Mouse (Mus musculus) MEL (cell line): ENCODE measurements around the gene Fam78b. TPM values are rescaled to one million over a fixed set of nuclear protein-coding genes. Genes with fewer than 3 reads are reported as not detected.

Source experiments
- DNase-seq: peaks from one replicate; pipeline ENCODE4 v3.0.0; 2011; ENCODE audit warnings: low read depth, low spot score
- H3K27ac ChIP-seq: 2 replicates; pipeline ENCODE4 v1.5.1; 2012; ENCODE audit warnings: low read depth, mild to moderate bottlenecking, control low read depth, low read length, moderate library complexity; ENCODE audit not compliant: control insufficient read depth
- H3K27me3 ChIP-seq, 2 experiments: fragments of 150-350 bp in 1 of 2; sonication (generic) in 1 of 2; 2 replicates each; pipeline ENCODE4 v1.6.1; 2012; ENCODE audit warnings: low read length in 2 of 2, mild to moderate bottlenecking in 2 of 2, improper control_type of control experiment in 1 of 2, moderate library complexity in 1 of 2; ENCODE audit not compliant: insufficient read depth in 2 of 2, control insufficient read depth in 1 of 2
- H3K36me3 ChIP-seq, 2 experiments: 2 replicates each; pipeline ENCODE4 v1.6.1; 2012 to 2014; ENCODE audit warnings: low read length in 2 of 2, improper control_type of control experiment in 1 of 2, inconsistent platforms in 1 of 2, mild to moderate bottlenecking in 1 of 2; ENCODE audit not compliant: insufficient read depth in 2 of 2, control insufficient read depth in 1 of 2
- H3K4me1 ChIP-seq, 2 experiments: fragments of 150-350 bp in 1 of 2; sonication (generic) in 1 of 2; 2 replicates each; pipeline ENCODE4 v1.6.1; 2012; ENCODE audit warnings: low read length in 2 of 2, improper control_type of control experiment in 1 of 2, mild to moderate bottlenecking in 1 of 2; ENCODE audit not compliant: insufficient read depth in 2 of 2, control insufficient read depth in 1 of 2
- H3K4me3 ChIP-seq, 2 experiments: fragments of 150-350 bp in 1 of 2; sonication (generic) in 1 of 2; 2 replicates each; pipeline ENCODE4 v1.5.1; 2012; ENCODE audit warnings: low read depth in 2 of 2, low read length in 2 of 2, mild to moderate bottlenecking in 2 of 2, moderate library complexity in 2 of 2, control low read depth in 1 of 2, improper control_type of control experiment in 1 of 2; ENCODE audit not compliant: control insufficient read depth in 1 of 2, insufficient read depth in 1 of 2
- H3K79me2 ChIP-seq: 2 replicates; pipeline ENCODE4 v1.6.1; 2012; ENCODE audit warnings: mild to moderate bottlenecking, low read length, moderate library complexity; ENCODE audit not compliant: control insufficient read depth, poor library complexity, insufficient read depth
- H3K9ac ChIP-seq: 2 replicates; pipeline ENCODE4 v1.6.1; 2012; ENCODE audit warnings: low read depth, mild to moderate bottlenecking, control low read depth, low read length, moderate library complexity; ENCODE audit not compliant: control insufficient read depth, poor library complexity, severe bottlenecking
- H3K9me3 ChIP-seq: fragments of 150-350 bp; sonication (generic); replicated peaks from 2 replicates; pipeline ENCODE4 v1.6.1; 2012; ENCODE audit warnings: mild to moderate bottlenecking, low read length, improper control_type of control experiment, moderate library complexity; ENCODE audit not compliant: insufficient read depth
- CHD1 ChIP-seq: IDR thresholded peaks from 2 replicates; pipeline ENCODE4 v1.6.1; 2012; ENCODE audit warnings: low read depth, mild to moderate bottlenecking, inconsistent platforms, low read length, improper control_type of control experiment
- CHD2 ChIP-seq: IDR thresholded peaks from 2 replicates; pipeline ENCODE4 v1.6.1; 2011; ENCODE audit warnings: low read length, improper control_type of control experiment
- E2F4 ChIP-seq: IDR thresholded peaks from 2 replicates; pipeline ENCODE4 v1.6.1; 2011; ENCODE audit warnings: low read depth, low read length, improper control_type of control experiment, borderline replicate concordance
- ELF1 ChIP-seq: IDR thresholded peaks from 2 replicates; pipeline ENCODE4 v1.6.1; 2014; ENCODE audit warnings: low read depth, mild to moderate bottlenecking, inconsistent platforms, low read length, improper control_type of control experiment, moderate library complexity
- EP300 ChIP-seq, 2 experiments: IDR thresholded peaks; 2 replicates each; pipeline ENCODE4 v1.6.1; 2011; ENCODE audit warnings: improper control_type of control experiment in 2 of 2, low read length in 2 of 2, low read depth in 1 of 2, mild to moderate bottlenecking in 1 of 2
- ETS1 ChIP-seq: IDR thresholded peaks from 2 replicates; pipeline ENCODE4 v1.6.1; 2012; ENCODE audit warnings: low read depth, mild to moderate bottlenecking, inconsistent platforms, low read length, improper control_type of control experiment, moderate library complexity
- GATA1 ChIP-seq: IDR thresholded peaks from 2 replicates; pipeline ENCODE4 v1.6.1; 2011; ENCODE audit warnings: low read depth, low read length, improper control_type of control experiment
- HCFC1 ChIP-seq: IDR thresholded peaks from 2 replicates; pipeline ENCODE4 v1.6.1; 2012; ENCODE audit warnings: low read depth, mild to moderate bottlenecking, inconsistent platforms, low read length, improper control_type of control experiment, moderate library complexity
- JUND ChIP-seq: IDR thresholded peaks from 2 replicates; pipeline ENCODE4 v1.6.1; 2011; ENCODE audit warnings: low read depth, mild to moderate bottlenecking, improper control_type of control experiment, low read length
- KAT2A ChIP-seq: conservative IDR thresholded peaks from 2 replicates; pipeline ENCODE4 v1.6.1; 2012; ENCODE audit warnings: low read depth, low read length, improper control_type of control experiment, inconsistent platforms
- MAFK ChIP-seq: IDR thresholded peaks from 2 replicates; pipeline ENCODE4 v1.6.1; 2011; ENCODE audit warnings: low read depth, mild to moderate bottlenecking, low read length, improper control_type of control experiment, borderline replicate concordance
- MAZ ChIP-seq: IDR thresholded peaks from 2 replicates; pipeline ENCODE4 v1.6.1; 2012; ENCODE audit warnings: low read depth, mild to moderate bottlenecking, inconsistent platforms, low read length, improper control_type of control experiment
- MYB ChIP-seq: IDR thresholded peaks from 2 replicates; pipeline ENCODE4 v1.6.1; 2011; ENCODE audit warnings: mild to moderate bottlenecking, low read depth, low read length, improper control_type of control experiment
- NRF1 ChIP-seq: IDR thresholded peaks from 2 replicates; pipeline ENCODE4 v1.6.1; 2014; ENCODE audit warnings: low read depth, mild to moderate bottlenecking, inconsistent platforms, low read length, improper control_type of control experiment, moderate library complexity; ENCODE audit not compliant: poor library complexity, insufficient read depth, severe bottlenecking
- POLR2AphosphoS2 ChIP-seq: IDR thresholded peaks from 2 replicates; pipeline ENCODE4 v1.6.1; 2011; ENCODE audit warnings: low read length, improper control_type of control experiment
- POLR2AphosphoS5 ChIP-seq: IDR thresholded peaks from 2 replicates; pipeline ENCODE4 v1.6.1; 2012; ENCODE audit warnings: low read depth, borderline replicate concordance, mild to moderate bottlenecking, inconsistent platforms, low read length, moderate library complexity, mixed read lengths
- TAL1 ChIP-seq: IDR thresholded peaks from 2 replicates; pipeline ENCODE4 v1.6.1; 2012; ENCODE audit warnings: mild to moderate bottlenecking, inconsistent platforms, low read length, moderate library complexity, mixed read lengths
- TBP ChIP-seq: IDR thresholded peaks from 2 replicates; pipeline ENCODE4 v1.8.0; 2011; ENCODE audit warnings: low read depth, low read length, improper control_type of control experiment
- UBTF ChIP-seq: IDR thresholded peaks from 2 replicates; pipeline ENCODE4 v1.6.1; 2012; ENCODE audit warnings: low read depth, mild to moderate bottlenecking, inconsistent platforms, low read length, improper control_type of control experiment, moderate library complexity, borderline replicate concordance; ENCODE audit not compliant: insufficient read depth
- USF2 ChIP-seq, 2 experiments: IDR thresholded peaks; 2 replicates each; pipeline ENCODE4 v1.6.1; 2011 to 2012; ENCODE audit warnings: improper control_type of control experiment in 2 of 2, low read length in 2 of 2, borderline replicate concordance in 1 of 2, inconsistent platforms in 1 of 2, low read depth in 1 of 2, mild to moderate bottlenecking in 1 of 2; ENCODE audit not compliant: insufficient read depth in 1 of 2
- ZC3H11A ChIP-seq: IDR thresholded peaks from 2 replicates; pipeline ENCODE4 v1.6.1; 2012; ENCODE audit warnings: low read depth, mild to moderate bottlenecking, inconsistent platforms, low read length, improper control_type of control experiment
- ZMIZ1 ChIP-seq: IDR thresholded peaks from 2 replicates; pipeline ENCODE4 v1.6.1; 2012; ENCODE audit warnings: low read depth, mild to moderate bottlenecking, inconsistent platforms, low read length, improper control_type of control experiment, moderate library complexity
- ZNF384 ChIP-seq: IDR thresholded peaks from 2 replicates; pipeline ENCODE4 v1.6.1; 2012; ENCODE audit warnings: low read depth, mild to moderate bottlenecking, inconsistent platforms, low read length, improper control_type of control experiment
- polyA plus RNA-seq, 2 experiments: library from polyadenylated mRNA; stranded (reverse) in 1 of 2; unstranded in 1 of 2; fragments of >175 nt in 1 of 2; fragments of >200 nt in 1 of 2; gene quantifications; 2 replicates each; pipeline versions ENCODE4 v1.2.1 to v1.2.4; 2012; ENCODE audit warnings: low replicate concordance in 2 of 2, low read depth in 1 of 2; ENCODE audit not compliant: insufficient read length in 2 of 2, insufficient read depth in 1 of 2, missing spikeins in 1 of 2
- total RNA-seq: library from RNA; depleted of rRNA; stranded (reverse); fragments of 300-350 nt; gene quantifications from 2 replicates; pipeline ENCODE4 v1.2.3, GENCODE M21; 2012

Gene Fam78b
- total and polyA plus RNA-seq, 3 experiments, result not detected

GRCm38 (mm10) chr1:167016269-167016668, 15.1 kb downstream of the Fam78b start:
- H3K27me3 ChIP-seq, result no peaks in the 10 kb centered on the region

DNA sequence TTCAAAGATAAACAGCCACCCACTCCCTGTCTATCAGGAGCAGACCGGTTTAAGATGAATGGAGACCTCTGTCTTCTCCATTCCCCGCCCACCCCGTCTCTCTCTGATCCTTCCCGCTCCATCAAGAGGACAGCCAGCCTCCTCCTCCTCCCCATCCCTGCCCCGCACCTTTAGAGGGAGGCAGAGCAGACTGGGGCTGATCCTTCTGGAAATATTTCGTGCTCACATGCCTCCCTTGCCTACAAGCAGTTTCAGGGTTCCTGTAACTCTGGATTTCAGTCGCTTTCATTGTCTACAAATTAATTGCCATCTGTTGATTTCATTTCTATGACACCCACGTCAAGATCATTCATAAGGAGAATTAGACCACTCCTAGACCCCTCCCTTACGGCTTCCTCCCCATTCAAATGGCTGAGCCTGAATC, 20.8 kb downstream of the Fam78b start:
- no peaks in the 10 kb centered on the region for H3K9me3 ChIP-seq
- no peak for DNase-seq
- no peak overlapping the region for H3K27ac ChIP-seq
- H3K27me3 ChIP-seq, result no peaks in the 10 kb centered on the region
- no peak overlapping the region for H3K9ac ChIP-seq
- no peak overlapping the region for H3K4me3 ChIP-seq
- H3K4me1 ChIP-seq, result no peaks in the 10 kb centered on the region
- H3K36me3 ChIP-seq, result no peaks in the 10 kb centered on the region
- no peaks in the 10 kb centered on the region for H3K79me2 ChIP-seq
- TF ChIP-seq HCFC1 (no peak), ZMIZ1 (no peak), CHD2 (no peak)

More at GRCm38 (mm10) chr1:167016269-167016668, 15.1 kb downstream of the Fam78b start:
- no peak overlapping the region for H3K4me3 ChIP-seq
- DNase-seq, result no peak
- H3K79me2 ChIP-seq, result no peaks in the 10 kb centered on the region
- H3K4me1 ChIP-seq, result no peaks in the 10 kb centered on the region
- no peak overlapping the region for H3K9ac ChIP-seq
- H3K36me3 ChIP-seq, result no peaks in the 10 kb centered on the region
- no peak for TF ChIP-seq USF2 (IDR thresholded peaks at IDR 0.05; ENCODE audit: borderline replicate concordance in 1 of 2, insufficient read depth in 1 of 2, low read depth in 1 of 2, low read length in 2 of 2)
- TF ChIP-seq MAFK, result no peak
- no peak for TF ChIP-seq NRF1
- no peak for TF ChIP-seq JUND
- no peak for TF ChIP-seq TAL1
- no peak for TF ChIP-seq ZNF384
- no peak for TF ChIP-seq UBTF
- TF ChIP-seq E2F4, result no peak
- no peak for TF ChIP-seq CHD2
- no peak for TF ChIP-seq HCFC1
- TF ChIP-seq POLR2AphosphoS2, result no peak
- H3K27ac ChIP-seq, result no peak overlapping the region
- H3K9me3 ChIP-seq, result no peaks in the 10 kb centered on the region

DNA sequence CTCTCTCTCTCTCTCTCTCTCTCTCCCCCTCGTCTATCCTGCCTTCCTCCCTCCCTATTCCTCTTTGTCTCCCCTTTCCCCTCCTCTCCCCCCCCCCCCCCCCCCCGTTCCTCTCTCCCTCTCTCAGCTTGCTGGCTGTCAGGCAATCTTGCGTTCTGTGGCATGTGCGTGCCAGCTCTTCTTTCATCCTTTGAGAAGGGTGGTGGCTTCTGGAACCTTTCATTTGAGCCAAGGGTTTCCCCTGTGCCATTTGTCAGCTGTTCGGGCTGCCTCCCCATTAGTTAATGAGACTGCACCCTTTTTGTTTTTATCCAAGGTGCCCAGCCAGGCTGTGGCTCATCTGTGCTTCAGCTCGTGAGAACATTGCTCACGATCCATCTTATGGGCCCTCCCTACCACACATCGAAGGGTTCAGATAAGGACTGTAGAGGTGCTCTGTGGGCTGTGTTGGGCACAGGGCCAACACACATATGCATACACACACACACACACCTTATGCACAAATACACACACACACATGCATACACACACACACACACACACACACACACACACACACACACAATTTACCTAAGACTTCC, 21.4 kb downstream of the Fam78b start:
- Histone ChIP-seq H3K9me3 (no peaks in the 10 kb centered on the region), H3K79me2 (no peaks in the 10 kb centered on the region), H3K27ac (no peak overlapping the region), H3K4me1 (no peaks in the 10 kb centered on the region), H3K9ac (no peak overlapping the region), H3K27me3 (no peaks in the 10 kb centered on the region), H3K36me3 (no peaks in the 10 kb centered on the region), H3K4me3 (no peak overlapping the region)
- DNase-seq, result no peak
- TF ChIP-seq TBP (no peak), MAZ (no peak), E2F4 (no peak), ELF1 (no peak), CHD1 (no peak), KAT2A (no peak), POLR2AphosphoS5 (no peak), EP300 (IDR thresholded peaks at IDR 0.05; ENCODE audit: low read depth in 1 of 2, low read length in 2 of 2) (no peak), GATA1 (no peak), MYB (no peak), ETS1 (no peak), CHD2 (no peak), ZC3H11A (no peak)
